ENCODE assay signal across 23 mouse cellular contexts in the genomic region with DNA sequence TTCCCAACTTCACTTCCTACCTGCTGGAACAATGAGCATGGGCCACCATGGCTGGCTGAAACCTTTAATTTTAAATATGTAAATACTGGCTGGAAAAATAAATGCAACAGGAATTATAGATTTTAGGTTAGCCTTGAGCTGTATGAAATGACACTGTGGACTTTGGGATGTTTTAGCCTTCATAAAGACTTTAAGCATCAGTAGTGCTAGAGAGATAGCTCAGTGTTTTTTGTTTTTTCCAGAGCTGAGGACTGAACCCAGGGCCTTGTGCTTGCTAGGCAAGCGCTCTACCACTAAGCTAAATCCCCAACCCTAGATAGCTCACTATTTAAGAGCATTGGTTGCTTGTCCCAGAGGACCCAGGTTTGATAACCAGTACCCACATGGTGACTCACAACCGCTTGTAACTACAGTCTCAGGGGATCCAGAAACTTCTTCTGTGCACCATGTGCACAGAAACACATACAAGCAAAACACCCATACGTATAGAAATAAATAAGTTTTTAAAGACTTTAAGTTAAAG. TPM values are rescaled to one million over a fixed set of nuclear protein-coding genes. Genes with fewer than 3 reads are reported as not detected.
"Had no signal": no experiment of that assay in that cellular context is flagged by ENCODE, and none has a peak within 500 bp of the region (broad histone marks: within the 10 kb centered on the region; RNA-seq: fewer than 3 reads in every experiment).

No protein-coding gene starts in this region.

- H3K9ac ChIP-seq: lung, embryonic 14.5 days; midbrain, embryonic 12.5 days; neural tube, embryonic 13.5 days; neural tube, embryonic 15.5 days had no signal

- H3K36me3 ChIP-seq: midbrain, embryonic 10.5 days; midbrain, embryonic 12.5 days; neural tube, embryonic 13.5 days; neural tube, embryonic 15.5 days had no signal

- H3K27me3 ChIP-seq: midbrain, embryonic 12.5 days; neural tube, embryonic 13.5 days; neural tube, embryonic 15.5 days had no signal

- ATAC-seq: midbrain, embryonic 16.5 days had no signal

- H3K4me2 ChIP-seq: lung, embryonic 14.5 days; midbrain, embryonic 12.5 days; neural tube, embryonic 13.5 days; neural tube, embryonic 15.5 days had no signal

- H3K27ac ChIP-seq: midbrain, embryonic 10.5 days; midbrain, embryonic 12.5 days; neural tube, embryonic 13.5 days; neural tube, embryonic 15.5 days had no signal

- H3K4me3 ChIP-seq: midbrain, embryonic 10.5 days; midbrain, embryonic 12.5 days; myocyte; neural tube, embryonic 13.5 days; neural tube, embryonic 15.5 days had no signal

- H3K4me1 ChIP-seq: midbrain, embryonic 10.5 days; midbrain, embryonic 12.5 days; neural tube, embryonic 13.5 days; neural tube, embryonic 15.5 days had no signal

- H3K9me3 ChIP-seq: midbrain, embryonic 10.5 days; midbrain, embryonic 12.5 days; neural tube, embryonic 13.5 days; neural tube, embryonic 15.5 days had no signal

- DNase-seq: lung, adult 18-20 months; lung, embryonic 14.5 days; lung, postnatal 10 days; lung, postnatal 4 days; midbrain, embryonic 14.5 days; retina, postnatal 1 day; right cerebral cortex, adult 18-20 months; right cerebral cortex, postnatal 25 days; right cerebral cortex, postnatal 4 days; spleen, adult 18-20 months; thymus, adult 18-20 months; thymus, postnatal 14 days; thymus, postnatal 4 days had no signal

RNA-seq across cellular contexts. Expression of a gene that starts 2.3 kb away (rescaled TPM):
- total RNA-seq: megakaryocyte, adult 5-6 weeks; megakaryocyte-erythroid progenitor cell, adult 5-6 weeks had no signal
- polyA plus RNA-seq: lung, embryonic 14.5 days; midbrain, embryonic 10.5 days; midbrain, embryonic 14.5 days; myocyte; neural tube, embryonic 11.5 days; stomach, embryonic 14.5 days had no signal

RNA-seq across cellular contexts. Expression of a gene that starts 33.4 kb away (rescaled TPM):
- total RNA-seq: megakaryocyte, adult 5-6 weeks had no signal
